Mouse (Mus musculus) cerebellum, adult 2 months (tissue): ENCODE measurements around the gene Ehmt2.

ENCODE experiments used
- CTCF ChIP-seq: fragments of 200-500 bp; IDR thresholded peaks from 2 replicates; pipeline ENCODE4 v1.5.1; 2011; ENCODE audit warnings: low read depth, mild to moderate bottlenecking, control low read depth, low read length, moderate library complexity, borderline replicate concordance; ENCODE audit not compliant: insufficient read depth
- POLR2A ChIP-seq: fragments of 200-500 bp; IDR thresholded peaks from 2 replicates; pipeline ENCODE4 v1.6.1; 2011; ENCODE audit warnings: low read length, control low read depth, borderline replicate concordance; ENCODE audit not compliant: insufficient read depth

GRCm38 (mm10) chr17:34962841-34963240 lies 64.6 kb downstream of the Ehmt2 start:
- TF ChIP-seq POLR2A: no peak
- TF ChIP-seq CTCF: no peak
